Mouse (Mus musculus) stomach, embryonic 16.5 days (tissue): ENCODE results near the gene Cpeb2. TPM values are rescaled to one million over a fixed set of nuclear protein-coding genes. Genes with fewer than 3 reads are reported as not detected.
A peak's percentile ranks its signal among the peaks of the same experiment; 100 is the strongest.

Experiments
- ATAC-seq: fragments of 200-750 bp; cut with Nextera tagmentation; 2 replicates; pipeline ENCODE4 v1.8.0; 2017; ENCODE audit warnings: moderate number of reproducible peaks, moderate TSS enrichment; ENCODE audit not compliant: insufficient read depth, low FRiP score
- H3K27ac ChIP-seq: fragments of 300-500 bp; sonication (generic); 2 replicates; pipeline ENCODE4 v1.5.1; 2014; ENCODE audit warnings: low read length
- H3K27me3 ChIP-seq: fragments of 300-500 bp; sonication (generic); 2 replicates; pipeline ENCODE4 v1.6.1; 2014; ENCODE audit warnings: low read length, control low read depth, mixed read lengths; ENCODE audit not compliant: control insufficient read depth, insufficient read depth
- H3K36me3 ChIP-seq: fragments of 300-500 bp; sonication (generic); 2 replicates; pipeline ENCODE4 v1.6.1; 2014; ENCODE audit warnings: low read length; ENCODE audit not compliant: control insufficient read depth, insufficient read depth
- H3K4me1 ChIP-seq: fragments of 300-500 bp; sonication (generic); 2 replicates; pipeline ENCODE4 v1.6.1; 2014; ENCODE audit warnings: low read length, control low read depth, mixed read lengths; ENCODE audit not compliant: control insufficient read depth, insufficient read depth
- H3K4me2 ChIP-seq: fragments of 300-500 bp; sonication (generic); 2 replicates; pipeline ENCODE4 v1.6.1; 2014; ENCODE audit warnings: low read depth, low read length, mixed read lengths
- H3K4me3 ChIP-seq: fragments of 300-500 bp; sonication (generic); replicated peaks from 2 replicates; pipeline ENCODE4 v1.5.1; 2014; ENCODE audit warnings: mild to moderate bottlenecking, low read length
- H3K9ac ChIP-seq: fragments of 300-500 bp; sonication (generic); 2 replicates; pipeline ENCODE4 v1.6.1; 2014; ENCODE audit warnings: low read length
- H3K9me3 ChIP-seq: fragments of 300-500 bp; sonication (generic); replicated peaks from 2 replicates; pipeline ENCODE4 v1.6.1; 2016; ENCODE audit warnings: low read length, control low read depth; ENCODE audit not compliant: control insufficient read depth
- WGBS: fragments of 180-500 bp; shearing (Covaris S2); extraction: QIAGEN DNeasy Blood & Tissue Kit; methylation state at CpG from one replicate; pipeline ENCODE4 v1.1.7; 2014; 5-methylcytosine and 5-hydroxymethylcytosine counted together
- polyA plus RNA-seq: library from polyadenylated mRNA; unstranded; fragments of >200 nt; fragmentation: Nextera tagmentation; extraction: Ambion mirVana; gene quantifications from 2 replicates; pipeline ENCODE4 v1.2.1, GENCODE M21; 2015

Cpeb2 gene
- polyA plus RNA-seq, 1 experiment from 2014 or later, result 5.7 TPM

GRCm38 (mm10) chr5:43235997-43236396, 3.0 kb downstream of the Cpeb2 start:
- H3K36me3 ChIP-seq, result no peaks in the 10 kb centered on the region
- H3K9me3 ChIP-seq, result no peaks in the 10 kb centered on the region
- H3K27me3 ChIP-seq, result no peaks in the 10 kb centered on the region
- peak overlapping the region; percentile 48; the same call in 1 of the 2 replicates for H3K9ac ChIP-seq
- H3K4me1 ChIP-seq, result peaks cover 4% of the 10 kb centered on the region
- WGBS, result 36% methylated on average over 5 of the region's 5 CpGs
- H3K4me3 ChIP-seq, result peak overlapping the region; percentile 99
- ATAC-seq, result no peak
- no peak overlapping the region for H3K27ac ChIP-seq
- peak overlapping the region; percentile 90 for H3K4me2 ChIP-seq

GRCm38 (mm10) chr5:43236476-43236875, 3.5 kb downstream of the Cpeb2 start:
- Histone ChIP-seq H3K4me2 (no peak overlapping the region), H3K27ac (no peak overlapping the region)

GRCm38 (mm10) chr5:43237238-43237637, 4.3 kb downstream of the Cpeb2 start:
- H3K36me3 ChIP-seq, result no peaks in the 10 kb centered on the region
- no peak overlapping the region for H3K9ac ChIP-seq
- H3K4me2 ChIP-seq, result no peak overlapping the region
- 87% methylated on average over 12 of the region's 12 CpGs for WGBS
- H3K27me3 ChIP-seq, result no peaks in the 10 kb centered on the region
- no peaks in the 10 kb centered on the region for H3K9me3 ChIP-seq
- no peak overlapping the region for H3K4me3 ChIP-seq
- no peak for ATAC-seq
- H3K27ac ChIP-seq, result no peak overlapping the region
- H3K4me1 ChIP-seq, result peaks cover 4% of the 10 kb centered on the region

More at GRCm38 (mm10) chr5:43236476-43236875, 3.5 kb downstream of the Cpeb2 start:
- Histone ChIP-seq H3K9ac (no peak overlapping the region), H3K36me3 (no peaks in the 10 kb centered on the region), H3K4me1 (peaks cover 4% of the 10 kb centered on the region), H3K27me3 (no peaks in the 10 kb centered on the region), H3K4me3 (no peak overlapping the region), H3K9me3 (no peaks in the 10 kb centered on the region)
- WGBS, result 76% methylated on average over 3 of the region's 3 CpGs
- no peak for ATAC-seq

- peaks cover 4% of the 10 kb centered on the region for H3K4me1 ChIP-seq
- no peaks in the 10 kb centered on the region for H3K36me3 ChIP-seq
- no peak for ATAC-seq
- 86% methylated on average over 6 of the region's 6 CpGs for WGBS
- H3K9ac ChIP-seq, result no peak overlapping the region
- H3K9me3 ChIP-seq, result no peaks in the 10 kb centered on the region
- no peak overlapping the region for H3K27ac ChIP-seq
- H3K4me2 ChIP-seq, result no peak overlapping the region
- H3K4me3 ChIP-seq, result no peak overlapping the region
- H3K27me3 ChIP-seq, result no peaks in the 10 kb centered on the region
Observed at GRCm38 (mm10) chr5:43239141-43239835, 6.3 kb downstream of the Cpeb2 start.

GRCm38 (mm10) chr5:43240729-43241128, 7.8 kb downstream of the Cpeb2 start:
- Histone ChIP-seq H3K9me3 (no peaks in the 10 kb centered on the region), H3K27ac (no peak overlapping the region), H3K36me3 (no peaks in the 10 kb centered on the region), H3K27me3 (no peaks in the 10 kb centered on the region), H3K4me2 (no peak overlapping the region), H3K9ac (no peak overlapping the region), H3K4me3 (no peak overlapping the region), H3K4me1 (peaks cover 4% of the 10 kb centered on the region)
- ATAC-seq, result no peak

- no peaks in the 10 kb centered on the region for H3K36me3 ChIP-seq
- no peaks in the 10 kb centered on the region for H3K9me3 ChIP-seq
- ATAC-seq, result no peak
- no peak overlapping the region for H3K27ac ChIP-seq
- H3K27me3 ChIP-seq, result no peaks in the 10 kb centered on the region
- WGBS, result 91% methylated on average over 8 of the region's 8 CpGs
- no peak overlapping the region for H3K9ac ChIP-seq
- no peak overlapping the region for H3K4me2 ChIP-seq
- H3K4me3 ChIP-seq, result no peak overlapping the region
- no peaks in the 10 kb centered on the region for H3K4me1 ChIP-seq
Observed at GRCm38 (mm10) chr5:43246236-43246635, 13.3 kb downstream of the Cpeb2 start.

- no peaks in the 10 kb centered on the region for H3K9me3 ChIP-seq
- no peak overlapping the region for H3K4me3 ChIP-seq
- H3K4me2 ChIP-seq, result no peak overlapping the region
- H3K9ac ChIP-seq, result no peak overlapping the region
- no peaks in the 10 kb centered on the region for H3K4me1 ChIP-seq
- H3K36me3 ChIP-seq, result no peaks in the 10 kb centered on the region
- ATAC-seq, result no peak
- H3K27me3 ChIP-seq, result no peaks in the 10 kb centered on the region
- 81% methylated on average over 6 of the region's 6 CpGs for WGBS
- H3K27ac ChIP-seq, result no peak overlapping the region
Observed at GRCm38 (mm10) chr5:43246954-43247353, 14.0 kb downstream of the Cpeb2 start.

GRCm38 (mm10) chr5:43248001-43248430, 15.0 kb downstream of the Cpeb2 start:
- Histone ChIP-seq H3K27me3 (no peaks in the 10 kb centered on the region), H3K27ac (no peak overlapping the region), H3K4me1 (no peaks in the 10 kb centered on the region), H3K9ac (no peak overlapping the region), H3K4me2 (no peak overlapping the region), H3K4me3 (no peak overlapping the region), H3K36me3 (no peaks in the 10 kb centered on the region), H3K9me3 (no peaks in the 10 kb centered on the region)
- WGBS, result 36% methylated on average over 3 of the region's 3 CpGs
- no peak for ATAC-seq

- WGBS, result 77% methylated on average over 2 of the region's 2 CpGs
- ATAC-seq, result no peak
Observed at GRCm38 (mm10) chr5:43257490-43257889, 24.5 kb downstream of the Cpeb2 start.

More at GRCm38 (mm10) chr5:43257490-43257889, 24.5 kb downstream of the Cpeb2 start:
- H3K36me3 ChIP-seq, result no peaks in the 10 kb centered on the region
- H3K4me1 ChIP-seq, result no peaks in the 10 kb centered on the region
- no peaks in the 10 kb centered on the region for H3K27me3 ChIP-seq
- H3K4me2 ChIP-seq, result no peak overlapping the region
- H3K27ac ChIP-seq, result no peak overlapping the region
- no peak overlapping the region for H3K4me3 ChIP-seq
- no peaks in the 10 kb centered on the region for H3K9me3 ChIP-seq
- H3K9ac ChIP-seq, result no peak overlapping the region
